Mouse (Mus musculus) thymus, adult 2 months (tissue): ENCODE data around the gene Zfp704. TPM values are rescaled to one million over a fixed set of nuclear protein-coding genes. Genes with fewer than 3 reads are reported as not detected.

Experiments
- DNase-seq: peaks from one replicate; pipeline ENCODE4 v3.0.0; 2021
- H3K27ac ChIP-seq: fragments of 200-500 bp; 2 replicates; pipeline ENCODE4 v1.5.1; 2012; ENCODE audit warnings: low read length, control low read depth; ENCODE audit not compliant: control insufficient read depth, insufficient read depth
- H3K27me3 ChIP-seq: fragments of 200-500 bp; 2 replicates; pipeline ENCODE4 v1.6.1; 2012; ENCODE audit warnings: mild to moderate bottlenecking, low read length, moderate library complexity, mixed read lengths; ENCODE audit not compliant: control insufficient read depth, insufficient read depth
- H3K36me3 ChIP-seq: fragments of 200-500 bp; 2 replicates; pipeline ENCODE4 v1.6.1; 2012; ENCODE audit warnings: mild to moderate bottlenecking, low read length, moderate library complexity; ENCODE audit not compliant: control insufficient read depth, insufficient read depth
- H3K4me1 ChIP-seq: fragments of 200-500 bp; replicated peaks from 2 replicates; pipeline ENCODE4 v1.6.1; 2012; ENCODE audit warnings: low read length; ENCODE audit not compliant: control insufficient read depth, insufficient read depth
- H3K4me3 ChIP-seq: fragments of 200-500 bp; 2 replicates; pipeline ENCODE4 v1.5.1; 2012; ENCODE audit warnings: mild to moderate bottlenecking, low read length, control low read depth, moderate library complexity; ENCODE audit not compliant: control insufficient read depth, insufficient read depth
- CTCF ChIP-seq: fragments of 200-500 bp; IDR thresholded peaks from 2 replicates; pipeline ENCODE4 v1.5.1; 2012; ENCODE audit warnings: mild to moderate bottlenecking, control low read depth, low read length, moderate library complexity, borderline replicate concordance; ENCODE audit not compliant: control insufficient read depth, poor library complexity, insufficient read depth; ENCODE audit errors: extremely low read depth
- POLR2A ChIP-seq: fragments of 200-500 bp; IDR thresholded peaks from 2 replicates; pipeline ENCODE4 v1.6.1; 2012; ENCODE audit warnings: mild to moderate bottlenecking, low read length, control low read depth, moderate library complexity; ENCODE audit not compliant: control insufficient read depth, poor library complexity, insufficient read depth; ENCODE audit errors: extremely low read depth
- WGBS: fragments of 180-500 bp; shearing (Covaris S2); methylation state at CpG from one replicate; pipeline ENCODE4 v1.1.7; 2018; 5-methylcytosine and 5-hydroxymethylcytosine counted together
- polyA plus RNA-seq: library from polyadenylated mRNA; depleted of rRNA; stranded (reverse); fragments of >200 nt; gene quantifications from 2 replicates; pipeline ENCODE4 v1.2.3, GENCODE M21; 2012

The Zfp704 gene
- polyA plus RNA-seq, 1 experiment: 7.4 TPM

- H3K27ac ChIP-seq: no peak overlapping the region
- peaks cover 19% of the 10 kb centered on the region for H3K4me1 ChIP-seq
- no peak for DNase-seq
- 52% methylated on average over 3 of the region's 3 CpGs for WGBS
- no peaks in the 10 kb centered on the region for H3K27me3 ChIP-seq
- TF ChIP-seq CTCF (no peak), POLR2A (no peak)
- no peak overlapping the region for H3K4me3 ChIP-seq
- H3K36me3 ChIP-seq: no peaks in the 10 kb centered on the region
These were observed 43.1 kb downstream of the Zfp704 start for GRCm38 (mm10) chr3:9566831-9567230.

GRCm38 (mm10) chr3:9563562-9563961 lies 46.3 kb downstream of the Zfp704 start:
- no peak overlapping the region for H3K27ac ChIP-seq
- H3K4me1 ChIP-seq: peaks cover 15% of the 10 kb centered on the region
- 95% methylated on average over 7 of the region's 7 CpGs for WGBS

GRCm38 (mm10) chr3:9562649-9563328 lies 47.1 kb downstream of the Zfp704 start:
- WGBS: 96% methylated on average over 11 of the region's 11 CpGs
- no peak overlapping the region for H3K4me3 ChIP-seq
- H3K27me3 ChIP-seq: no peaks in the 10 kb centered on the region
- H3K4me1 ChIP-seq: peaks cover 8% of the 10 kb centered on the region
- DNase-seq: no peak
- no peaks in the 10 kb centered on the region for H3K36me3 ChIP-seq
- TF ChIP-seq POLR2A: no peak
- TF ChIP-seq CTCF: no peak
- H3K27ac ChIP-seq: no peak overlapping the region

More at GRCm38 (mm10) chr3:9563562-9563961, 46.3 kb downstream of the Zfp704 start:
- H3K27me3 ChIP-seq: no peaks in the 10 kb centered on the region
- DNase-seq: no peak
- TF ChIP-seq CTCF (no peak), POLR2A (no peak)
- H3K36me3 ChIP-seq: no peaks in the 10 kb centered on the region
- H3K4me3 ChIP-seq: no peak overlapping the region

- H3K27me3 ChIP-seq: no peaks in the 10 kb centered on the region
- WGBS: 93% methylated on average over 6 of the region's 6 CpGs
- H3K4me3 ChIP-seq: no peak overlapping the region
- TF ChIP-seq CTCF: no peak
- TF ChIP-seq POLR2A: no peak
- no peak for DNase-seq
- H3K27ac ChIP-seq: no peak overlapping the region
- no peaks in the 10 kb centered on the region for H3K36me3 ChIP-seq
- H3K4me1 ChIP-seq: no peaks in the 10 kb centered on the region; the same call in 1 of the 2 replicates
These were observed 51.9 kb downstream of the Zfp704 start for GRCm38 (mm10) chr3:9557778-9558560.

GRCm38 (mm10) chr3:9556137-9556536 lies 53.7 kb downstream of the Zfp704 start:
- H3K36me3 ChIP-seq: no peaks in the 10 kb centered on the region
- no peak for TF ChIP-seq POLR2A
- TF ChIP-seq CTCF: no peak
- H3K27ac ChIP-seq: no peak overlapping the region
- no peak overlapping the region for H3K4me3 ChIP-seq
- no peak for DNase-seq
- peaks cover 13% of the 10 kb centered on the region for H3K4me1 ChIP-seq
- no peaks in the 10 kb centered on the region for H3K27me3 ChIP-seq
- 77% methylated on average over 5 of the region's 5 CpGs for WGBS

- H3K4me1 ChIP-seq: peaks cover 19% of the 10 kb centered on the region
These were observed 55.0 kb downstream of the Zfp704 start for GRCm38 (mm10) chr3:9554916-9555315.

More at GRCm38 (mm10) chr3:9554916-9555315, 55.0 kb downstream of the Zfp704 start:
- TF ChIP-seq POLR2A: no peak
- Histone ChIP-seq H3K27me3 (no peaks in the 10 kb centered on the region), H3K36me3 (no peaks in the 10 kb centered on the region), H3K4me3 (no peak overlapping the region), H3K27ac (no peak overlapping the region)
- DNase-seq: no peak
- 93% methylated on average over 6 of the region's 6 CpGs for WGBS
